Mouse (Mus musculus): Measurements from ENCODE around the gene Grk1. TPM values are rescaled to one million over a fixed set of nuclear protein-coding genes. Genes with fewer than 3 reads are reported as not detected.

Gene Grk1
- total and polyA plus RNA-seq, 3 experiments: under 0.01 to 0.03 TPM; not detected in 1

DNA sequence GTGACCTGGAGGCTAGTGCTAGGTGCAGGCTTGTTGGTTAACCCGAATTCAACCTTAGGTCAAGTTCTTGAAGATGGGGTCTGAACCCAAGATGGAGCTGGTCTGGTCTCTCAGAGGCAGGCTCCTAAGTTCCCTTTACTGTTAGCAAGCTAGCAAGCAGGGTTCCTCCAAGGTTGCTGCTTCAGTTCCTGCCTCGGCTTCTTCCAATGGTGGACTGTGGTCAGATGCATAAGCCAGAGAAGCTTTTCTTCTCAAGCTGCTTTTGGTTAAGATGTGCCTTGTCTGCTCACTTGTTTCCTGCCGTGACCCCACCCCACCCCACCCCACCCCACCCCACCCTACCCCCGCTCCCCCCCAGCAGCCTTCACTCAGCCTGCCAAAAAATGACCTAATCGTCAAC lies 28.2 kb downstream of the Grk1 start:
- Histone ChIP-seq H3K9ac (ENCODE audit: control insufficient read depth, low read depth, low read length, poor library complexity, severe bottlenecking) (no peak overlapping the region), H3K9me3 (replicated peaks; ENCODE audit: insufficient read depth, low read length) (no peaks in the 10 kb centered on the region), H3K79me2 (ENCODE audit: control insufficient read depth, insufficient read depth, low read length, poor library complexity) (no peaks in the 10 kb centered on the region), H3K27ac (ENCODE audit: control insufficient read depth, low read depth, low read length) (no peak overlapping the region), H3K4me3 (ENCODE audit: control insufficient read depth in 1 of 2, insufficient read depth in 1 of 2, low read depth in 2 of 2, low read length in 2 of 2) (no peak overlapping the region), H3K36me3 (ENCODE audit: control insufficient read depth in 1 of 2, insufficient read depth in 2 of 2, low read length in 2 of 2) (no peaks in the 10 kb centered on the region), H3K27me3 (ENCODE audit: control insufficient read depth in 1 of 2, insufficient read depth in 2 of 2, low read length in 2 of 2) (peaks cover 2 to 10% of the 10 kb centered on the region in 2 experiments), H3K4me1 (ENCODE audit: control insufficient read depth in 1 of 2, insufficient read depth in 2 of 2, low read length in 2 of 2) (no peaks in the 10 kb centered on the region)
- DNase-seq (ENCODE audit: low read depth, low spot score): no peak
- TF ChIP-seq TCF12 (IDR thresholded peaks at IDR 0.05; ENCODE audit: low read depth, low read length) (no peak), HCFC1 (IDR thresholded peaks at IDR 0.05; ENCODE audit: low read depth, low read length) (no peak), USF2 (IDR thresholded peaks at IDR 0.05; ENCODE audit: borderline replicate concordance in 1 of 2, insufficient read depth in 1 of 2, low read depth in 1 of 2, low read length in 2 of 2) (no peak), MYB (IDR thresholded peaks at IDR 0.05; ENCODE audit: low read depth, low read length) (no peak), GABPA (IDR thresholded peaks at IDR 0.05; ENCODE audit: low read depth, low read length) (no peak), MEF2A (IDR thresholded peaks at IDR 0.05; ENCODE audit: extremely low read depth, insufficient replicate concordance, low read depth, low read length, poor library complexity, severe bottlenecking) (no peak)

DNA sequence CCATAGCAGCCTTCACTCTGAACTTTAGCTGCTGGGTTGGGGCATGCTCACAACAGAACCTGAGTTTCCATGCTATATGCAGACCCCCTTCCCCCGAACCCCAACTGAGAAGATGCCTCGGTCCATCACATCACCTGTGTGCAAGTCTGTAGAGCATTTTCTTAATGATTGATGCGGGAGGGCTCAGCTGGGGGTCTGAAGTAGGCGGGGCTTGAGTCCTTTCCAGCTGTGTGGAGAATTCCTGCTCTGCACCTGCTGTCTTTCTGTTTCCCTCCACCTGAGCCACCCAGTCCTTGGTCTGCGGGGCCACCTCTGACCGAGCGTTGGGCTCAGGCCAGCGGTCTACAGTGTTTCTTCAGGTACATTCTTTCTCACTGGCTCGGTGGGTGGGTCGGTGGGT lies 30.0 kb downstream of the Grk1 start, which contains the start of gene Tmem255b:
Gene Tmem255b, plus strand, starts transcription at position 301 of the 400 bp plus-strand sequence.
- Histone ChIP-seq H3K27me3 (ENCODE audit: control insufficient read depth in 1 of 2, insufficient read depth in 2 of 2, low read length in 2 of 2) (peaks cover 0 to 5% of the 10 kb centered on the region in 2 experiments; a peak in 2 of 4 replicates), H3K9ac (ENCODE audit: control insufficient read depth, low read depth, low read length, poor library complexity, severe bottlenecking) (no peak within 1 kb of the TSS), H3K27ac (ENCODE audit: control insufficient read depth, low read depth, low read length) (no peak within 1 kb of the TSS), H3K9me3 (replicated peaks; ENCODE audit: insufficient read depth, low read length) (no peaks in the 10 kb centered on the region), H3K4me3 (ENCODE audit: control insufficient read depth in 1 of 2, insufficient read depth in 1 of 2, low read depth in 2 of 2, low read length in 2 of 2) (no peak within 1 kb of the TSS), H3K4me1 (ENCODE audit: control insufficient read depth in 1 of 2, insufficient read depth in 2 of 2, low read length in 2 of 2) (no peaks in the 10 kb centered on the region), H3K36me3 (ENCODE audit: control insufficient read depth in 1 of 2, insufficient read depth in 2 of 2, low read length in 2 of 2) (no peaks in the 10 kb centered on the region), H3K79me2 (ENCODE audit: control insufficient read depth, insufficient read depth, low read length, poor library complexity) (no peaks in the 10 kb centered on the region)
- DNase-seq (ENCODE audit: low read depth, low spot score): no peak
- no peak for TF ChIP-seq RAD21 (IDR thresholded peaks at IDR 0.05; ENCODE audit: low read depth, low read length)
- no peak for TF ChIP-seq MXI1 (IDR thresholded peaks at IDR 0.05; ENCODE audit: low read depth, low read length)
- no peak for TF ChIP-seq ZNF384 (IDR thresholded peaks at IDR 0.05; ENCODE audit: low read depth, low read length)
- no peak for TF ChIP-seq NRF1 (IDR thresholded peaks at IDR 0.05; ENCODE audit: insufficient read depth, low read depth, low read length, poor library complexity, severe bottlenecking)
- TF ChIP-seq MYB (IDR thresholded peaks at IDR 0.05; ENCODE audit: low read depth, low read length): no peak
- no peak for TF ChIP-seq CTCF (IDR thresholded peaks at IDR 0.05 in 2 of 3, conservative IDR thresholded peaks at IDR 0.05 in 1 of 3; ENCODE audit: control insufficient read depth in 1 of 3, insufficient read depth in 1 of 3, low read depth in 2 of 3, low read length in 3 of 3, poor library complexity in 1 of 3, severe bottlenecking in 1 of 3)
- TF ChIP-seq NELFE (IDR thresholded peaks at IDR 0.05; ENCODE audit: low read depth, low read length): no peak

DNA sequence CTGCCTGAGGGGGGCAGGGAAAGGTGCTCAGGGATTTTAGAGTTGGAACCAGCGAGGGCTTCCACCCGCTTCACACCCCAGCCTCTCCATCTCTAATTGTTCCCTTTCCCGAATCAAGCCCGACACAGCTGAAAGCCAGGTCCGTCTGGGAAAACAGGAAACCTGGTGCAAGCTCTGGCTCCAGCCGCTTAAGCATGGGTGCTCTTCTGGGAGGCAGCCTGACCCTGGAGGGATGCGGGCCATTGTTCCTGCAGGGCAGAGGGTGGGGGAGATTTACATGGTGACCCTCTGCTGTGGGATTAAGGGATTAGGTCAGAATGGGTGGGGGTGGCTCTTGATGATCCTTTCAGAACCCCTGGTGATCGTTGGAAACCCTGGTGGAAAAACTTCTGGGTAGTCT lies 31.2 kb downstream of the Grk1 start:
- H3K27ac ChIP-seq (ENCODE audit: control insufficient read depth, low read depth, low read length): no peak overlapping the region
- H3K79me2 ChIP-seq (ENCODE audit: control insufficient read depth, insufficient read depth, low read length, poor library complexity): no peaks in the 10 kb centered on the region
- no peak for DNase-seq (ENCODE audit: low read depth, low spot score)
- H3K27me3 ChIP-seq (ENCODE audit: control insufficient read depth in 1 of 2, insufficient read depth in 2 of 2, low read length in 2 of 2): peaks cover 5 to 10% of the 10 kb centered on the region in 2 experiments; a peak in 3 of 4 replicates
- H3K4me3 ChIP-seq (ENCODE audit: control insufficient read depth in 1 of 2, insufficient read depth in 1 of 2, low read depth in 2 of 2, low read length in 2 of 2): no peak overlapping the region
- H3K4me1 ChIP-seq (ENCODE audit: control insufficient read depth in 1 of 2, insufficient read depth in 2 of 2, low read length in 2 of 2): no peaks in the 10 kb centered on the region
- no peak for TF ChIP-seq UBTF (IDR thresholded peaks at IDR 0.05; ENCODE audit: borderline replicate concordance, insufficient read depth, low read depth, low read length)
- no peak for TF ChIP-seq POLR2A (IDR thresholded peaks at IDR 0.05; ENCODE audit: control insufficient read depth in 1 of 2, insufficient read depth in 1 of 2, low read depth in 1 of 2, low read length in 2 of 2, poor library complexity in 1 of 2)
- no peak for TF ChIP-seq HCFC1 (IDR thresholded peaks at IDR 0.05; ENCODE audit: low read depth, low read length)
- H3K9me3 ChIP-seq (replicated peaks; ENCODE audit: insufficient read depth, low read length): no peaks in the 10 kb centered on the region
- H3K36me3 ChIP-seq (ENCODE audit: control insufficient read depth in 1 of 2, insufficient read depth in 2 of 2, low read length in 2 of 2): no peaks in the 10 kb centered on the region
- no peak overlapping the region for H3K9ac ChIP-seq (ENCODE audit: control insufficient read depth, low read depth, low read length, poor library complexity, severe bottlenecking)
